Mouse (Mus musculus) urinary bladder, postnatal 25 days (tissue): ENCODE data around the gene Mthfsd.

ENCODE experiments used
- DNase-seq: peaks from one replicate; pipeline ENCODE4 v3.0.0; 2022; ENCODE audit warnings: low spot score

The Mthfsd gene

GRCm38 (mm10) chr8:121072406-121073130, 35.6 kb downstream of the Mthfsd start:
- DNase-seq, result no peak

GRCm38 (mm10) chr8:121071454-121071853, 36.7 kb downstream of the Mthfsd start:
- DNase-seq, result no peak

DNA sequence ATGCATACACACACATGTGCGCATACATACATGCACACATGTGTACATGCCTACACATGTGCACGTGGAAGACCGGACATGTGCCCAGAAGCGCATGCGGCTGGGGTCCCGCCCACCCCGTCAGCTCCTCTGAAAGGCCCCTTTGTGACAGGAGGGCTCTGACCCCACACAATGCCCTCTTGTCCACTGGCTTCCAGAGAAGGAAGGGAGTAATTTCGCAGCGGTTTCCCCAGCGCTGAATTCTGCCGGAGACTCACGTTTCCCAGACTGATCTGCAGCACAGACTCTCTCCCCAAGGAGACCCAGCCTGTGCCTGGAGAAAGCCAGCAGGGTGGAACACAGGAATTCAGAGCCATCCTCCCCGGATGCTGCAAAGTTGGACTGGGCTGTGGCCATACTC, 44.5 kb downstream of the Mthfsd start:
- DNase-seq, result no peak

GRCm38 (mm10) chr8:121062521-121062920, 45.7 kb downstream of the Mthfsd start:
- DNase-seq, result no peak

- DNase-seq, result no peak
Observed at GRCm38 (mm10) chr8:121059098-121059497, 49.1 kb downstream of the Mthfsd start.

DNA sequence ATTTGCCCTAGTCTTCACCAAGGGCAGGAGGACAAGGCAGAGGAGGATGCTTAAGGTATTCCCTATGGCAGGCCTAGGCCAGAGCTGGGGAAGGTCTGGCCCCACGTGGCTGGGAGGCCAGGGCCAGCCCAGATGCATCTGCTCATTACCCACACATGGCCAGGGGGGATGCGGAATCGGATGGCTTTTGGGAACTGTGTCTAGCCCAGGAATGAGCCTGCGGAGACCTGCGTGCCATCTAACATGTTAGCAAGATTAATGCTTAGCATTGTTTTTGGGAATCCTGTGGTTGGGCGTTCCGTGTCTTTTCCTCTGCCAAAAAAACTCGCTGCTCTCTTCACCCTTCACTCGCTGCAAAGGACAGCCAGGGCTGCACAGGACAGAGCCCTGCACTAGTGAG, 50.1 kb downstream of the Mthfsd start:
- no peak for DNase-seq

DNA sequence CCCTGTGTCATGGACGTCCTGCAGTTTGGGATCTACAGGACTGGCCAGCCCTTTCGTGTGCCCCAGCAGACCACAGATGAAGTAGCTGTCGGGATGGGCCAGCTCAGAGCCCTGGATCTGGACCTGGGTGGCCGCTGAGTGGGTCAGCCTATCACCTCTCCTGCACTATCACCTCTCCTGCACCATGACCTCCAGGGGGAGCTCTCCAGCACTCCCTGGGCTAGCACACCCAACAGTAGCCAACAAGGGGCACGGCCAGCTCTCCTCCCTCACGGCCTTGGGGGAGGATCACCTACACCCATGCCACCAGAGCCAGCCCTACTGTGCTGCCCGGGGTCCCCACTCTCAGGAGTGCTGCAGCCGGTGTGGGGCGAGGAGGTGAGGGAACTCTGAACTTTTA, 60.8 kb downstream of the Mthfsd start:
- no peak for DNase-seq

DNA sequence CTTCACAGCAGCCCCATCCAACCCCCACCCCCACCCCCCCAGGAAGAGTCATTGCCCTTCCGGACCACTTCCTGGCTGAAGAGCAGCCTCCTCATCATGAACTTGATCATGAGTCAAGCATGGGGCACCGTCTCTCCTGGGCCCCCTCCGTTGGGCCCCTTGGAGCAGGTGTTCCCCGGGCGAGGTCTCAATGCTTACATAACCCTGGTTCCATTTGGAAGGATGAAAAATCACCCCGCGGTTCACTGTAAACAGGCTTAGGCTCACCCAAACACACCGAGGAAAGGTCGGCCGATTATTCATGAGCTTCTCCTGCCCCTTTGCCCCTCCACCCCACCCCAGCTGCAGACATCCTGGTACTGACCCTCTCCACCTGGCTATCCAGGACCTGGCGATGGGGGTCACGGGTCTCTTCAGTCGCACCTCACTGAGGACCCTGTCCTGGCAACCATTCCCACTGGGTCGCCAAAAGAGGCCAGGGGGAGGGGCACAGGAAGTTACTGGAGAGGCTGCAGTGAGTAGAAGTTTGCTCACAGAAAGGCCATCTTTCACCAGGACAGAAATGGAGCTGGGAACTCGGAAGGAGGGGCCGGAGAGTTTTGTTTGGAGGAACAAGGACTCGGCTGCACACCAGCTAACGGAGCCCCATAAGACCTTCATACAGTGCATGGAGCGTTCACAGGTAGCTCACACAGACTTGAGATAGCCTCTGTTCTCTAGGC, 64.3 kb downstream of the Mthfsd start:
- DNase-seq, result no peak
